Mouse (Mus musculus): ENCODE measurements around the gene Aoc3. TPM values are rescaled to one million over a fixed set of nuclear protein-coding genes. Genes with fewer than 3 reads are reported as not detected.
"Not testable (repeated sequence)": the region's sequence is repeated elsewhere in the genome, so short reads cannot be mapped to it uniquely, and the experiment has no call there.

Gene Aoc3
- polyA plus RNA-seq, 1 experiment from 2014 or later, result 0.97 TPM

DNA sequence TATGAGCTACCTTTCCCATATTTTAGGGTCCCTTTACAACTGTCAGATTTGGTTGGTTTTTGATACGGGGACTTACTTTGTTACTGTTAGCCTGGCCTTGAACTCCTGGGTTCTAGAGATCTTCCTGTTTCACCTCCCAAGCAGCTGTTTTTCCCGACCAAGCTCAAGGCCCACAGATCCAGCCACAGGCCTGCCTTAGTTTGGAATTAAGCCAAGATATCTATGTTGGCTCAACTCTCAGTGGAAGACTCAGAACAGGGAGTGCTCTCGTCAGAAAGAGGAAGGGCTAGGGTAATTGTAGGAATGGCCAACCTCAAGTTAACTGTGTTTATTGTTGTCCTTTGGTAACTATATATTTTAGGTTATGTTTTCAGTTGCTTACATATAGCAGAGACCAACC lies 18.3 kb upstream of the Aoc3 start:
- Histone ChIP-seq H3K9me3 (replicated peaks) (no peaks in the 10 kb centered on the region), H3K36me3 (no peaks in the 10 kb centered on the region), H3K27ac (no peak overlapping the region), H3K4me1 (peaks cover 8% of the 10 kb centered on the region), H3K4me2 (no peak overlapping the region), H3K27me3 (peaks cover 5% of the 10 kb centered on the region), H3K4me3 (replicated peaks) (no peak overlapping the region), H3K9ac (no peak overlapping the region)
- WGBS, result 56% methylated on average over 3 of the region's 3 CpGs
- ATAC-seq (replicated peaks; ENCODE audit: low FRiP score), result no peak

GRCm38 (mm10) chr11:101314567-101314966 lies 15.8 kb upstream of the Aoc3 start:
- H3K4me2 ChIP-seq, result no peak overlapping the region
- H3K9me3 ChIP-seq (replicated peaks), result no peaks in the 10 kb centered on the region
- no peak overlapping the region for H3K9ac ChIP-seq
- H3K4me3 ChIP-seq (replicated peaks), result no peak overlapping the region
- H3K27ac ChIP-seq, result no peak overlapping the region
- peaks cover 18% of the 10 kb centered on the region for H3K4me1 ChIP-seq
- H3K27me3 ChIP-seq, result no peaks in the 10 kb centered on the region
- peaks cover 21% of the 10 kb centered on the region for H3K36me3 ChIP-seq
- 90% methylated on average over 1 of the region's 1 CpGs for WGBS
- ATAC-seq (replicated peaks; ENCODE audit: low FRiP score), result no peak

GRCm38 (mm10) chr11:101315082-101315650 lies 15.2 kb upstream of the Aoc3 start:
- no peak for ATAC-seq (replicated peaks; ENCODE audit: low FRiP score)

DNA sequence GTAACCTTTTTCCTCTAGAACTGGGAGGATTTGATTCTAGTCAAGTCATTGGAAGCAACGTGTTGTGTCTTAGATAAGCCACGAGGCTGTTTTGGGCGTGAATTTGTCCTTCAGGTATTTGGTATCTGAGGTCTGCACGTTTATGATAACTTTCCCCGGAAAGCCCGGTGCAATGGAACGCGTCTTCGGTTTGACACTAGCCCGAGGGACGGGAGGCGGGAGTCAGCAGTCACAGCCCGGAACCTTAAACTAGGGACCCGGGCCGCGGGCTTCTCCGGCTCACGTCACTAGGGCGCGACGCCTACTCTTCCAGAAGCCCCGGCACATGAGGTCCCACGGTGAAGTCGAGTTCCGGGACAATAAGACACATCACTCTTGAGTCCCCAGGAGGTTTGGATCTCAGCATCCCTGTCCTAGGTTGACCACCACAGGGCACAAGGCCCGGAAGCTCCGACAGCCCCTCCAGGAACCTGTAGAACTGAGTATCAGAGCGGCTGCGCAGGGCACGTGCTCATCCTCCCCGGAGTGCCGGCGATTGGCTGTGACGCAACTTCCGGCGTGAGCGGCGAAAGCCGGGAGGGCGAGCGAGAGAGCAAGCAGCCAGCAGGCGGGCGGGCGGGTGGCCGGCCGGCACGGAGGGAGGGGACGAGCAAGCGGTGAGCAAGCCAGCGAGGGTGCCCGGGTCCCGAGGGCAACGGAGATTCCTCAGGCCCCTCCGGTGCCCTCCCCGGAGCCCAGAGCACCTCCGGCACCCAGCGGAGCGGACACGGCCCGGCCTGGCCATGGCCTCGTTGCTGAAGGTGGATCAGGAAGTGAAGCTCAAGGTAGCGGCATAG lies 14.5 kb upstream of the Aoc3 start, which contains the start of gene Psme3:
TSS of gene Psme3 (plus strand) at position 549 of the 836 bp plus-strand sequence.
- peak within 1 kb of the TSS; percentile 92 for H3K4me2 ChIP-seq
- H3K27me3 ChIP-seq, result no peaks in the 10 kb centered on the region
- WGBS, result under 1% methylated on average over 62 of the region's 62 CpGs
- peaks cover 18% of the 10 kb centered on the region for H3K4me1 ChIP-seq
- peaks cover 35% of the 10 kb centered on the region for H3K36me3 ChIP-seq
- ATAC-seq (replicated peaks; ENCODE audit: low FRiP score), result peak; percentile 93
- peak within 1 kb of the TSS; percentile 87 for H3K27ac ChIP-seq
- peak within 1 kb of the TSS; percentile 84 for H3K9ac ChIP-seq
- peak within 1 kb of the TSS; percentile 99 for H3K4me3 ChIP-seq (replicated peaks)
- no peaks in the 10 kb centered on the region for H3K9me3 ChIP-seq (replicated peaks)

More at GRCm38 (mm10) chr11:101315082-101315650, 15.2 kb upstream of the Aoc3 start:
- Histone ChIP-seq H3K9ac (peak overlapping the region; percentile 84), H3K9me3 (replicated peaks) (no peaks in the 10 kb centered on the region), H3K27me3 (no peaks in the 10 kb centered on the region), H3K27ac (peak overlapping the region; percentile 87), H3K4me3 (replicated peaks) (peak overlapping the region; percentile 99), H3K36me3 (peaks cover 27% of the 10 kb centered on the region), H3K4me2 (peak overlapping the region; percentile 92), H3K4me1 (peaks cover 18% of the 10 kb centered on the region)
- WGBS, result 83% methylated on average over 8 of the region's 8 CpGs

- Histone ChIP-seq H3K27me3 (no peaks in the 10 kb centered on the region), H3K4me2 (peak overlapping the region; percentile 92), H3K9me3 (replicated peaks) (no peaks in the 10 kb centered on the region), H3K9ac (peak overlapping the region; percentile 84), H3K4me1 (peaks cover 18% of the 10 kb centered on the region), H3K27ac (peak overlapping the region; percentile 87), H3K36me3 (peaks cover 41% of the 10 kb centered on the region), H3K4me3 (replicated peaks) (peak overlapping the region; percentile 99)
- ATAC-seq (replicated peaks; ENCODE audit: low FRiP score), result peak; percentile 72
- WGBS, result 1% methylated on average over 17 of the region's 17 CpGs
These were observed 13.9 kb upstream of the Aoc3 start for GRCm38 (mm10) chr11:101316501-101316917.

DNA sequence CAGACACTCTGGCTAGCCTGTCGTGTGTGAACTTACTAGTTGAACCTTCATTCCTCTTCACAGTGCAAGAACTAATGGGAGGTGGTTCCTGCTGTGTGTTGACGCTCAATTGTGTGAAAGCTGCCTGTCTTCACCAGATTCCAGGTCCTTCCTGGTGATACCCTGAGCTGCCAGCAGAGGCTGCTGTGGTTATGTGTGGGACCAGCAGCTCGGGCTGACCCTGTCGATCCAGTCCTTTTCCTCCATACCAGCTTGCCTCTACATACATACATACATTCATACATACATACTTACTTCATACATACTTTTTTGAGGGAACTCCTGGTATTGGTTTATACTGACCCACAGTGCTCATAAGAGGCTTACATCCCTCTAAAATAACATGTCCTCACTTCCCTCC lies 6.8 kb upstream of the Aoc3 start:
- Histone ChIP-seq H3K27ac (no peak overlapping the region), H3K4me2 (no peak overlapping the region), H3K4me3 (replicated peaks) (no peak overlapping the region), H3K27me3 (no peaks in the 10 kb centered on the region), H3K36me3 (peaks cover 76% of the 10 kb centered on the region), H3K9ac (no peak overlapping the region), H3K9me3 (replicated peaks) (no peaks in the 10 kb centered on the region), H3K4me1 (no peaks in the 10 kb centered on the region)
- WGBS, result 23% methylated on average over 4 of the region's 4 CpGs
- ATAC-seq (replicated peaks; ENCODE audit: low FRiP score), result peak; percentile 40; the same call in 1 of the 2 replicates

GRCm38 (mm10) chr11:101324763-101325162 lies 5.6 kb upstream of the Aoc3 start, which contains the start of gene Aoc2:
Gene Aoc2 (plus strand): TSS chr11:101325063.
- no peak within 1 kb of the TSS for H3K9ac ChIP-seq
- H3K4me1 ChIP-seq, result no peaks in the 10 kb centered on the region
- peaks cover 65% of the 10 kb centered on the region for H3K36me3 ChIP-seq
- H3K27me3 ChIP-seq, result no peaks in the 10 kb centered on the region
- 92% methylated on average over 5 of the region's 5 CpGs for WGBS
- no peak for ATAC-seq (replicated peaks; ENCODE audit: low FRiP score)
- H3K4me3 ChIP-seq (replicated peaks), result no peak within 1 kb of the TSS
- H3K4me2 ChIP-seq, result no peak within 1 kb of the TSS
- H3K27ac ChIP-seq, result no peak within 1 kb of the TSS
- H3K9me3 ChIP-seq (replicated peaks), result no peaks in the 10 kb centered on the region

GRCm38 (mm10) chr11:101325201-101325600 lies 5.2 kb upstream of the Aoc3 start:
- H3K36me3 ChIP-seq, result peaks cover 60% of the 10 kb centered on the region
- ATAC-seq (replicated peaks; ENCODE audit: low FRiP score); H3K9me3 ChIP-seq (replicated peaks); H3K4me1 ChIP-seq; H3K27me3 ChIP-seq; H3K9ac ChIP-seq; H3K27ac ChIP-seq; H3K4me3 ChIP-seq (replicated peaks); H3K4me2 ChIP-seq: not testable (repeated sequence)
- 94% methylated on average over 11 of the region's 11 CpGs for WGBS

DNA sequence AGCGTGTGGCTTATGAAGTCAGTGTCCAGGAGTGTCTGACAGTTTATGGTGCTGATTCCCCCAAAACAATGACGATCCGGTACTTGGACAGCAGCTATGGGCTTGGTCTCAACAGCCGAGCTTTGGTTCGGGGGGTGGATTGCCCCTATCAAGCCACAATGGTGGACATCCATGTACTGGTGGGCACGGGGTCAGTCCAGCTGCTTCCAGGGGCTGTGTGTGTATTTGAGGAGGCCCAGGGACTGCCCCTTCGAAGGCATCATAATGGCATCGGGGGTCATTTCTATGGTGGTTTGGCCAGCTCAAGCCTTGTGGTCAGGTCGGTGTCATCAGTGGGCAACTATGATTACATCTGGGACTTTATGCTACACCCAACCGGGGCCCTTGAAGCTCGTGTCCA lies 4.3 kb upstream of the Aoc3 start:
- no peak for ATAC-seq (replicated peaks; ENCODE audit: low FRiP score)
- no peak overlapping the region for H3K27ac ChIP-seq
- no peak overlapping the region for H3K4me2 ChIP-seq
- H3K4me3 ChIP-seq (replicated peaks), result no peak overlapping the region
- H3K27me3 ChIP-seq, result no peaks in the 10 kb centered on the region
- no peak overlapping the region for H3K9ac ChIP-seq
- WGBS, result 88% methylated on average over 11 of the region's 11 CpGs
- H3K9me3 ChIP-seq (replicated peaks), result no peaks in the 10 kb centered on the region
- H3K36me3 ChIP-seq, result peaks cover 51% of the 10 kb centered on the region
- H3K4me1 ChIP-seq, result 0 out of 2 replicates have a peak, but pooled peaks cover 3% of the 10 kb centered on the region

DNA sequence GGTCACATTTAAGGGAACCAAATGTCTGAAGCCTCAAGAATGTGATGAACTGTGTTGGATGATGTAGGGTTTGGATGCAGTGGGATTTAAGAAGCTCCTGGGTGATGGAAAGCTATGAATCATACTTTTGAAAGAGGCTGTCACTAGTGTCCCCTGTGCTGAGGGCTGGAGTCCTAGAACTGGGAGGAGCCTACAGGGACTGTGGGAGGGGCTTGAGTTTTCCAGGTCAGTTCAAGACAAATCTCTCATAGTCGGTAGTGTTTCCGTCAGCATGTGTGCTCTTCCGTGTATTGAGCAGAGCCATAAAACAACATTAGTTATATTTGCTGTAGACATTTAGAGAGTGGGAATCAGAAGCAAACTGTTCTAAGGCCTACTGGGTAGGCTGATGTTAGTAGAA lies 3.1 kb upstream of the Aoc3 start:
- H3K4me2 ChIP-seq, result no peak overlapping the region
- peaks cover 39% of the 10 kb centered on the region for H3K36me3 ChIP-seq
- WGBS, result 54% methylated on average over 3 of the region's 3 CpGs
- no peak for ATAC-seq (replicated peaks; ENCODE audit: low FRiP score)
- H3K4me3 ChIP-seq (replicated peaks), result no peak overlapping the region
- H3K9ac ChIP-seq, result no peak overlapping the region
- H3K9me3 ChIP-seq (replicated peaks), result no peaks in the 10 kb centered on the region
- 0 out of 2 replicates have a peak, but pooled peaks cover 3% of the 10 kb centered on the region for H3K4me1 ChIP-seq
- H3K27me3 ChIP-seq, result no peaks in the 10 kb centered on the region
- no peak overlapping the region for H3K27ac ChIP-seq

DNA sequence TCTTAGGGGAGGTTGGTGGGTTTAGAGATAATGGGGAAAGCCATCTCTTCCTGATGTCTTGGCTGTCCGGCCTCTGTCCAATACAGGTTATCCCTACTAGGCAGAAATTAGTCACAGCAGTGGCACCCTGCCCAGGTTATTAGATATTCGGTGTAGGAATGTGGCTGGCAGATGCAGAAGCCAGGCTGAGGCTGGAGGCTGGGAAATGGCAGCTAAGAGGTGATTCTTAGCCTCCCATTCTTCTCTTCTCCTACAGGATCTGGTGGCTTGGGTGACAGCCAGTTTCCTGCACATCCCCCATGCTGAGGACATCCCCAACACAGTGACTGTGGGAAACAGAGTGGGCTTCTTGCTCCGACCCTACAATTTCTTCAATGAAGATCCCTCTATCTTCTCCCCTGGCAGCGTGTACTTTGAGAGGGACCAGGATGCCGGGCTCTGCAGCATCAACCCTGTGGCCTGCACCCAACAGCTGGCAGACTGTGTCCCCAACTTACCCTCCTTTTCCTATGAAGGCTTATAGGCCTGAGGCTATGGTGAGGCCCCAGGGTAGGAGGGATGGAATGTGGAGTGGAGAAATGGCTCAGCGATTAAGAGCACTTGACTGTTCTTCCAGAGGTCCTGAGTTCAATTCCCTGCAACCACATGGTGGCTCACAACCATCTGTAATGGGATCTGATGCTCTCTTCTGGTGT lies 1.3 kb upstream of the Aoc3 start:
- Histone ChIP-seq H3K27ac (no peak overlapping the region), H3K4me2 (no peak overlapping the region), H3K4me3 (replicated peaks) (no peak overlapping the region), H3K9ac (no peak overlapping the region), H3K36me3 (peaks cover 21% of the 10 kb centered on the region), H3K4me1 (peaks cover 8% of the 10 kb centered on the region; the same call in 1 of the 2 replicates), H3K27me3 (no peaks in the 10 kb centered on the region), H3K9me3 (replicated peaks) (no peaks in the 10 kb centered on the region)
- 89% methylated on average over 6 of the region's 6 CpGs for WGBS
- ATAC-seq (replicated peaks; ENCODE audit: low FRiP score), result no peak

GRCm38 (mm10) chr11:101330961-101331360 lies 556 bp downstream of the Aoc3 start:
- WGBS, result 80% methylated on average over 6 of the region's 6 CpGs
- not testable (repeated sequence) for H3K36me3 ChIP-seq; H3K4me2 ChIP-seq; ATAC-seq (replicated peaks; ENCODE audit: low FRiP score); H3K9me3 ChIP-seq (replicated peaks); H3K9ac ChIP-seq; H3K27me3 ChIP-seq; H3K4me3 ChIP-seq (replicated peaks)
- H3K27ac ChIP-seq, result peak overlapping the region; percentile 32; the same call in 1 of the 2 replicates
- H3K4me1 ChIP-seq, result peaks cover 14% of the 10 kb centered on the region; the same call in 1 of the 2 replicates

Measured in kidney, embryonic 15.5 days (tissue).